Mouse (Mus musculus) A20 (cell line): ENCODE results near the gene Gfral.

ENCODE experiments used
- DNase-seq: peaks from one replicate; pipeline ENCODE4 v3.0.0-alpha.2; 2011; ENCODE audit warnings: low read depth, low spot score

Gfral gene

GRCm38 (mm10) chr9:76213557-76213956 lies at the start of gene Gfral:
Gfral (minus strand) TSS chr9:76213657.
- DNase-seq = no peak

DNA sequence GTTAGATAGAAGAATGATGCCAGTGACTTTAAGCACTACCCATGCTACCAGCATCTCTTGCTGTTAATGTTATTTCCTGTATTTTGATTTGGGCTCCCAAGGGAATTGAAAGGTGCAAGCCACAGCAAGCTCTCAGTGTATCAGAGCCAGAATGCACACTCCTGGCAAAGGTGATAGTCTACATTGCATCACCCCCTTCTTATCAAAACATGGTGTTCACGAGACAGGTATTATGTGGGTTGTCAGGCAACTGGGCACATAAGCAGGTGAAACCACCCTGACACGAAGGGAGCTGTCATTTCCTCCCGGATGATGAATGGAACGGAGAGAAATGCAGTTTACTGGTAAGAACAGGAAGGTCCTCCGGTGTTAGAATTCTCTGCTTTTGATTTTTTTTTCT lies 44.3 kb upstream of the Gfral start:
- no peak for DNase-seq

GRCm38 (mm10) chr9:76252544-76252943 lies 39.1 kb upstream of the Gfral start:
- no peak for DNase-seq

GRCm38 (mm10) chr9:76252109-76252508 lies 38.7 kb upstream of the Gfral start:
- no peak for DNase-seq

DNA sequence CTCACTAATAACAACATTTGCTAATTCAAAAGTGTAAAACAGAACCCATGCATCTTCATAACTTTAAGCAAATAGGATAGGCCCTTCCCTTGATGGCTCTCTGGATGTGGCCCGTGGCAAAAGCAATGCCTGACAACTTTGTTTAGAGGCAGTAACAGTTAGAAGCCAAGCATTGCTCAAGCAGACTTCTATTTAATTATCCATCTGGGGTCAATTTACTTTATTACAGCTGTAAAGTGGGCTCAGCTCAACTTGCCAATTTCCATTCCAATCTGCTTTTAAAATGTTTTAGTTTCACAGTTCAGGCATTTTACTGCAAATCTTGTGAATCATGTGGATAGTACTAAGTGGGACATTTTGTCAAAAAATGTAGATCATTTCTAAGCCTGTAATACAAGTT lies 28.9 kb upstream of the Gfral start:
- DNase-seq = no peak

DNA sequence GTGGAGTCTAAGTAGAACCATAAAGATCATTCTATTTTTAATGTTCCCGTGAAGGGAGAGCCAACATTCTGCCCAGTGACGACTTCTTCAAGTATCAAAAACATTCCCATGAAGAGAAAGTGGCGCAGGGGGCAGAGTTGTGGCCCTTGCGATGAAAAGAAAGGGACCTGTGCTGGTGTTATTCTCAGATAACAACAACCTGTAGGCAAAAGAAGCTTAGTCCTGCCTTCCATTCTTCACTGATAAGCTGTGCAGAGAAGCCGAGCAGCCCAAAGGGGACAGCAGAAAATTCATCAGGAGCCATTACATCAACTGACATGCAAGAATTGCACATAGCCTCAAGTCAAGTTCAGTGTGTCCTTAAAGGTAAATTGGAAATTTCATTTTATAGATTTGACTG lies 24.5 kb upstream of the Gfral start:
- no peak for DNase-seq

- no peak for DNase-seq
These were observed 23.8 kb upstream of the Gfral start for GRCm38 (mm10) chr9:76237243-76237642.

DNA sequence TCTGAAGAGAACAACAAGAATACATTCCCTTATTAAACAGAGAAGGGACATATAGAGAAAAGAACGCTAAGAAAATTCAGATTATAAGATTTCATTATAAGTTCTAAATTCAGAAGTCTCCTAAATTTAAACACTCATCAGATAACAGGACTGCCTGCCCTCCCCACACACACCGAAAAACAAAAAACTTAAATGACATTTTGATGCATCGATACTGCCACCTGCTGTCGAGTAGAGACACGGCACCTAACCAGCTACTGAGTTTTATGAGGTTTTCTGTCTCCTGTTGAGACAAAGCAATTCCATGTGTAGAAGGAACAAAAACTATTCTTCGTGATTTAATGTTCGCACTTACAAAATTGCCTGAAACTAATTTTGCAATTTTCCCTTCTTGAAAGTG lies 23.2 kb upstream of the Gfral start:
- peak; percentile 57 for DNase-seq

DNA sequence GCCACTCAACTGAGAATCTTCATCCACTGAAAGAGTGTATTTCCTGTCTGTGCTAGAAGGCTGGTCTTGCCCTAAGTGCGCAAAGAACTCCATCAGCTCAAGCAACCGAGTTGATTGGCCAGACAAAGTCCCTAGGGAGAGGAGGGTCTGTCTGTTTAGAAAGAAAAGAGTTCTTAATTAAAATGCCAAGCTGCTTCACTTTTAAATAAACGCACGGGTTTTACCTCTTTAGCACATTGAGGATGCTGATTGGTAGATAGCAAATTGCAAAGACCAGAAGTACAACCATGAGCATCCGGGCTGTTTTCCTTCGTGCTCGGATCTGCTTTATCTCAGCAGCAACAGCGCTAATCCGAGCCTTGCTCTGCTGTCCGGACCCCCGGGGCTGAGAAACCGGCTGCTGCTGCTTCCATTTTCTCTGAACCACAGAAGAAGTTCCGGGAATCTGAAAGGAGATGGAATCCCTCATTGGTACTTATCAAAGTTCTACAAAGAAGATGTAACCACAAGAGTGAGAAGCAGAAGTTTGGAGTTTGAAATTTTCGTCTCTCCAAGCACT lies 22.6 kb upstream of the Gfral start:
- no peak for DNase-seq

GRCm38 (mm10) chr9:76234899-76235298 lies 21.4 kb upstream of the Gfral start:
- no peak for DNase-seq

GRCm38 (mm10) chr9:76230400-76230799 lies 16.9 kb upstream of the Gfral start:
- no peak for DNase-seq

- no peak for DNase-seq
These were observed 3.9 kb upstream of the Gfral start for GRCm38 (mm10) chr9:76217178-76217975.

DNA sequence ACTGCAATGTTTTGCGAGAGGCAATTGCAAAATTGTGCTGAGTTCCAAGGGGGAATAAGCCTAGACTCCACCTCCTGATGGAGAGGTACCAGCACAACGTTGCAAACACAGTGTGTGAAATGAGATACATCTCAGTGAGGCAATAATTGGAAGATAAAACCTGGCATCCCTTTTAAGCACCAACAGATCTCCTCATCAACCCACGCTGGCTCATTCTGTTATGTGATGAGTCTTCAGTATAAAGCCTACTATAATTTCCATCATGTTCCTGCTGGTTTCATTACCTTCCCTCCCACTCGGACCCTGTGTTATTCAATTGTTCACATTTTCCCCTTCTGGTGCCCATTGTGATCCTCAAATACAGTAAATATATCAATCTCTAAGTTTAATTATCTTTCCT lies 1.2 kb upstream of the Gfral start:
- no peak for DNase-seq

GRCm38 (mm10) chr9:76196917-76197316 lies 16.5 kb downstream of the Gfral start:
- no peak for DNase-seq

DNA sequence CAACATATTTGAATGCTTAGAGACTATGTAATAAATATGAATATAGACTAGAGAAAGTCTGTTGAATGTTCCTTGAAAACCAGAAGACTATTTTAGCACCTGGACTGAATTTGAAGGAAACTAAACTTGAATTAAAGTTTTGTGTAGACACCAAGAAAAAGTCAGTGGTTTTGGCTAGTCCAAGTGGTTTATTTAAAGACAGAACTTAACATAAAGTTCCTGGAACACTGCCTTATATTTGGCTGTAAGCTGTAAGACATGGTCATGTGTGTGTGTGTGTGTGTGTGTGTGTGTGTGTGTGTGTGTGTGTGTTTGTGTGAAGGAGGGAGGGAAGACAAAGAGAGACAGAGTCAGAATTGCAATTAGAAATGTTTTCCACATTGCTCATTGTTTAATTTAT lies 34.2 kb downstream of the Gfral start:
- DNase-seq = no peak

DNA sequence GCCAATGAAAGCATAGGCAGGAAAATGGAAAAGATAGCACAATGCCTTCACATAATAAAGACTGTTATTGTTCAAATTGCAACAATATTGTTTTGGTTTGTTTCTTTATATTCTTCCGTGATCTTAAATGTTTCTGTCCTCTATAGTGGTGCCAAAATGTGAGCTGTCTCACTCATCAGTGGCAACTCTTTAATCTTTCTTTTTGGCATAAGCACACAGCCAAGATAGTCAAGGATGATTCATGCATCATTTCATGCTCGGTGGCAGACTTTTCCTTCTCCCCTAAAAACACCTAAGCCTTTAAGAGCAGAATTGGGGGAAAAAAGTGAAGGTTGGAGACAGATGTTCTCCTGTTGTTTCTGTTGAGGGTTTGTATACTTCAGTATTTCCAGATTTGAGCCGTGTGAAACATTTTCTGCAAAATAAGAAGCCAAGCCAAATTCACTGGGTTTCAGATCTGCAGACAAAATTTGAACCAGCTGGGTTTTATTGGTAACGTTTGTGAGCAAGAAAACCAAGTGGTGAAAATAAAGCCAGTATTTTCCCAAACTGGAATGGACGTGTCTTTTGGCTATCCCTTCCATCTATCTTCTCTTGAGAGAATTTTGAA lies 40.7 kb downstream of the Gfral start:
- no peak for DNase-seq

- DNase-seq = no peak
These were observed 45.1 kb downstream of the Gfral start for GRCm38 (mm10) chr9:76168355-76168754.

GRCm38 (mm10) chr9:76162446-76162845 lies 51.0 kb downstream of the Gfral start:
- DNase-seq = no peak

DNA sequence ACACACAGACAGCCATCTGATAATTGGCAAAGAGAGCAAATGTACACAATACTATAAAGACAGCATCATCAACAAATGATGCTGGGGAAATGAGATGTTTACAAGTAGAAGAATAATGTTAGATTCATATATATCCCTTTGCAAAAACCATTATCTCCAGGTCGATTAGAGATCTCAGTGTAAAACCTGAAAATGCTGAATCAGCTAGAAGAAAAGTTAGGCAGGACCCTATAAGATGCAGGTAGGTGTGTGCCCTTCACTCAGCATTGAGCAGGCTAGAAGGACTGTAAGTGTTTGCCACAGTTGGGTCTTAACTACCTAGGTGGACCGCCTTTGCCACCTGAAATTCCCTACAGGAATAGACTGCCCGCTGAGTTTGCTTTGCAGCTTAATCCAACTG lies 67.9 kb downstream of the Gfral start:
- no peak for DNase-seq

DNA sequence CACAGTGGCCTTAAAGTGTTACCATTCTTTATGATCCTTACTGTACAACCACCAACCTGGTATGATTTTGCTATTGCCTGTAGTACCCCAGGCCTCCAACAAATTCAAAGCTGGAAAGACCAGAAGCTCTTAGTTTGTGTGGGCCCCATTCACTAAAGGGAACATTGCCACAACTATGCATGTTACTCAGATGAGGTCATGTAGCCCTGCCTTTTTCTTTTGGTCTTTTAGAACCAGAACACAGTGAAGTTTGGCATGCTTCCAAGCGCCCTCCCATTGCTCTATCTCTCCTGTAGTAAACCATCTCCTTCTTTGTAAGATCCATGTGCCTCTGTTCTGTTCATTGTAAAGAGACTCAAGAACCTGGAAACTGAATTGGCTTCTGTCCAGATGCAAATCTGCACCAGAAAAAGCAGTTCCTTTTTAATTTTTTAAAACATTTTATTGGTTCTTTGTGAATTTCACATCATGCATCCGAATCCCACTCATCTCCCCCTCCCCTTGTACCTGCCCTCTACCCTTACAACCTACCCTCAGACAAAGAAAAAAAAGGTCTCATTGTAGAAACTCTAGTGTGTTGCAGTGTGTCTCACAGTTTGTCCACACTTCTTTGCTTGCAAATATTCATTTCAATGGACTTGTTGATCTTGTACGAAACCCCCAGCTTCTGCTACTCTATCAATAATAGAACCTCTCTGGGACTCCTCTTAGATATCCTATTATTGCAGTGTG lies 74.9 kb downstream of the Gfral start:
- no peak for DNase-seq

DNA sequence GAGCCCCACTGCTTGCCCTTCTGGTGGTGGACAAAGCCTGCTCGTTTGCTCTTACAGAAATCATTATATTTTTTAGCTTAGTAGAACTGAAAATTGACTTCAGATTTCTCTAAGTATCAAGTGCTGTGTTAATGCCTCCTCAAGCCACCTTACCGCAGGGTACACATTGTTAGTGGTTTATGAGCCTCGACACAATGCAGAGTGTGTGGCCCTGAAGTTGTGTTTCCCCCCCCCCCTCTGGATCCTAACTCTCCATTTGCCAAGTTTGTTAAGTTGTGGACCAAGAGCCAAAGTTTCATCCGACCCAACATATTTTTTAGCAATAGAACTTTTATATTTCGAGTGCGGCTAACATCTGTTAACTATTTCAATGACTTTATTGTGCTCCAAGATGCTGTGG lies 79.4 kb downstream of the Gfral start:
- no peak for DNase-seq

DNA sequence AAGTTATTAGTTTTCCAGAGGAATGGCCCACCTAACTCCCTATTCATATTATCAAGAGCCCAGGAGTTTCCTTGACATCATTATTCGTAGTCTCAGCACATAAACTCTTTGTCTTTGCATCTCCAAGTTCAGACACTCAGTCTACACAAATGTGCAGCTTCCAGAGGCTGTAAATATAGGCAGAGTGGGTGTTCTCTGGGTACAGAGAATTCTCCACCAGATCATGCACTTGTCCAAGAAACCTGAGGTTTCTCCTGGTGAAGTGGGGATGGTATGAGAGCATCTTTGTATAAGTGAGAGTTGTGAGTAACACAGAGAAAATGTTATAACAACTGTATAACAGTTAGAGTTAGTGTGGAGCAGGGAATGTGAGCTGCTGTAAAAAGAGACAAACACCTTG lies 84.1 kb downstream of the Gfral start:
- no peak for DNase-seq
